Mouse (Mus musculus) gastrocnemius, adult 2 months (tissue): ENCODE results near the gene Atg101. TPM values are rescaled to one million over a fixed set of nuclear protein-coding genes. Genes with fewer than 3 reads are reported as not detected.

Experiments
- DNase-seq: peaks from one replicate; pipeline ENCODE4 v3.0.0; 2022
- H3K27ac ChIP-seq: fragments of 200-600 bp; 2 replicates; pipeline ENCODE4 v1.8.1; 2022; ENCODE audit warnings: mild to moderate bottlenecking
- H3K4me3 ChIP-seq: fragments of 200-600 bp; 2 replicates; pipeline ENCODE4 v1.8.1; 2022; ENCODE audit warnings: mild to moderate bottlenecking, moderate library complexity
- CTCF ChIP-seq: fragments of 200-600 bp; IDR thresholded peaks from 2 replicates; pipeline ENCODE4 v1.8.1; 2022; ENCODE audit warnings: antibody characterized with exemption, mild to moderate bottlenecking, moderate library complexity
- intact Hi-C: fragments of 180-260 bp; cut with DNase I; formaldehyde crosslinking; loops from one replicate; pipeline ENCODE4 v1.15.1; 2025
- total RNA-seq, 2 experiments: library from RNA; stranded (reverse); gene quantifications; 2 replicates each; pipeline ENCODE4 v1.2.3; 2021

The Atg101 gene
- total RNA-seq, 2 experiments from 2014 or later: 23.7 to 32.4 TPM

DNA sequence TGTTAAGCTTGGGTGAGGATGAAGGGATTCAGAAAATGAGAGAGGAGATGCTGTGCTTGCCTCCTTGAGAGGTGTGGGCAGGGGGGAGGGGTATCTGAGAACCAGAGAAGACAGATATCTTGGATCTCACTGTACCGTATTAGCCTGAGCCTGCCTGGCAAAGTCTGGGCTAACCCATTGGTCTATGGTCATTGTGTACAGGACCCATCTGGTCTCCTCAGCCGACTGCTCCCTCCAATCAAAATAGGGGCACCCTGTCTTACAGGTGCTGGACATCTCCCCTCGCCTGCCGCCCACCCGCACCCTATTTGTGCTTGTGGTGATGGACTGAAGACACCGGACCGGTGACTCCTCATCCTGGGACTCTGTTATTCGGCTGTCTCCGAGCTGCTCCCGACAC lies 11.5 kb downstream of the Atg101 start:
- no peak for TF ChIP-seq CTCF
- intact Hi-C loops: no loop called here
- H3K27ac ChIP-seq: 0 out of 2 replicates have a peak overlapping the region, but pooled peaks have one; percentile 20
- no peak overlapping the region for H3K4me3 ChIP-seq
- no peak for DNase-seq

DNA sequence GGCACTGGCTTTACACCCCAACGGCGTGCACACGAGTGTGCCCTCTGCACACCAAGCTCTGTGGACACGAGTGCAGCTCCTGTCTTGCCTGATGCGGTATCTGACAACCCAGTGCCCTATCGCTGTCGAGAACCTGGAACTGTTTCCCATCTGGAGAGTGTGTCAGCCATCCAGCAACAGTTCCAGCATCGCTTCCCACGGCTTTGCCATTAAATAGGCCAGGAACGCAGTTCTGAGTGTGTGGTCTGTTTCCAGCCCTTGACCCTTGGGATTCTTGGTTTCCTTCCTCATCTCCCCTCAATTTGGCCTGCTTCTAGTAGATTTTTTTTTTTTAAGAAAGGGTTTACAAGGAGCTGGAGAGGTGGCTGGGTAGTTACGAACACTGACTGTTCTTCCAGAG lies 12.0 kb downstream of the Atg101 start:
- Histone ChIP-seq H3K4me3 (no peak overlapping the region), H3K27ac (0 out of 2 replicates have a peak overlapping the region, but pooled peaks have one; percentile 20)
- intact Hi-C loops: no loop called here
- no peak for DNase-seq
- no peak for TF ChIP-seq CTCF

DNA sequence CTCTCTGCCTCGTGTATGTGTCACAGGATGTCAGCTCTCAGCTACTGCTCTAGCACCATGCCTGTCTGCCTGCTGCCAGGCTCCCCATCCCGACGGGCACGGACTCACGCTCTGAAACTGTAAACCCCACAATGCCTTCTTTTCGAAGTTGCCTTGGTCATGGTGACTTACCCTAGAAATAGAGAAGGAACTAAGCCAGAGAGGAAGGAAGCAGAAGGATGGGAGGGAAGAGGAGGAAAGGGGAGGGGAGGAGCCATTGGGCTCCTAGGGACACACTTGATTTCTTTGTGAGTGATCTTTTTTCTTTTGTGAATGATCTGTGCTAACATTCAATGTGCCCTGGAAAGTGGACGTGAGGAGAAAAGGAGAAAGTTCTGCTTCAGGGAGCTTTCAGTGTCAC lies 13.9 kb downstream of the Atg101 start:
- H3K27ac ChIP-seq: peak overlapping the region; percentile 65
- no peak for TF ChIP-seq CTCF
- intact Hi-C loops: no loop called here
- no peak overlapping the region for H3K4me3 ChIP-seq
- DNase-seq: no peak

DNA sequence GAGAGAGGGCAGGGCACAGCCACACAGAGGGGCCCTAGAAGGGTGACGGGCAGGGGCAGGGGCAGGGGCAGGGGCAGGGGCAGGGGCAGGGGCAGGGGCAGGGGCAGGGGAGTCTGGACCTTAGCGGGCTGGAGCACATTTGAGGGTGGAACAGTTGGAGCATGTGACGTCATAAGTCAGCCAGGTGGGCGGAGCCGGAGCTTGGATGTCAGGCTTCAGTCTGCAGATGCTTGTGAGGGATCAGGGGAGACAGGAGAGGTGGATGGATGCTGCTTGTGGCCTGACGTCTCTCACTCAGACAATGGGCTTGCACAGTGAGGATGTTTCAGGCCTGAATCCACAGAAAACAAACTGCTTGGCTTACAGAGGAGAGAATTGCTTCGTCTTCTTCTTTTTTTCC lies 14.5 kb downstream of the Atg101 start:
- TF ChIP-seq CTCF: no peak
- H3K27ac ChIP-seq: peak overlapping the region; percentile 65; the same call in 1 of the 2 replicates
- intact Hi-C loops: no loop called here
- DNase-seq: no peak
- H3K4me3 ChIP-seq: no peak overlapping the region

DNA sequence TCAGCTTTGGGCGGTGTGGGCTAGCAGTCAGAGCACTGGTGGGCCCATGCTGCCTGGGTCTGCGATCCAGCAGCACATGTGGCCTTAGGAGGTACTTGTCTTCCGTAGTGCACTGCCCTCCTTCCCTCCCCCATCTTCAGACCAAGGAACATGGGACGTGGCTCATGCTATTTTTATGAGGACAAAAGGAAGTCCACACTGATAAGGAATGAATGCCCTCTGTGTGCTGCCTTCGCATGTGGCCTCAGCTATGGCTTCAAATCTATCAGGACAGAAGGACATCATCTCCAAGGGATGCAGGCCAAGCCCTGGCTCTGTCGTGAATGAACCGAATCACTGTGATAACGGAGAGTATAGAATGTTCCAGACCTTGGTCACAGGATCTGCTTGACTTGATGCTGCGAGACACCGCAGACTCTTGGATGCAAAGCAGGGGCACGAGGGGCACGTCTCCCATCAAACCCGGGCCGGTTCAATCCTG lies 15.4 kb downstream of the Atg101 start:
- Histone ChIP-seq H3K27ac (peak overlapping the region; percentile 32; the same call in 1 of the 2 replicates), H3K4me3 (no peak overlapping the region)
- no peak for DNase-seq
- intact Hi-C loops: no loop called here
- TF ChIP-seq CTCF: no peak

DNA sequence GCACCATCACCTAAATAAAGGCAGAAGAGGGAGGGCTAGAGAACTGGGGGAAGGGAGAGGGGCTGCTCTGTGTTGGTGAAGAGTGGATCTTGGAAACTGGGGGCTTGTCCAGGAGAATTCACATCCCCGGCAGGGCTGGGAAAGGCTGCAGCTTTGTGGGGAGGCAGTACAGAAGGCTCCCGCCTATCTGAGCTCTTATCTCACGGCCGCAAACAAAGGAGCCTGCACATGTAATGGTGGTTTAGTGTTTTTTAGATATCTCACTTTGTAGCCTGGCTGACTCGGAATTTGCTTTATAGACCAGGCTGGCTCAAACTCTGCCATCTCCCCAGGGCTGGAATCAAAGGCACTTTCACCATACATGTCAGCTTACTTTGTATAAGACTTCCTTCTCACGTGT lies 16.1 kb downstream of the Atg101 start:
- H3K27ac ChIP-seq: peak overlapping the region; percentile 32; the same call in 1 of the 2 replicates
- no peak for TF ChIP-seq CTCF
- intact Hi-C loops: no loop called here
- no peak overlapping the region for H3K4me3 ChIP-seq
- DNase-seq: no peak

DNA sequence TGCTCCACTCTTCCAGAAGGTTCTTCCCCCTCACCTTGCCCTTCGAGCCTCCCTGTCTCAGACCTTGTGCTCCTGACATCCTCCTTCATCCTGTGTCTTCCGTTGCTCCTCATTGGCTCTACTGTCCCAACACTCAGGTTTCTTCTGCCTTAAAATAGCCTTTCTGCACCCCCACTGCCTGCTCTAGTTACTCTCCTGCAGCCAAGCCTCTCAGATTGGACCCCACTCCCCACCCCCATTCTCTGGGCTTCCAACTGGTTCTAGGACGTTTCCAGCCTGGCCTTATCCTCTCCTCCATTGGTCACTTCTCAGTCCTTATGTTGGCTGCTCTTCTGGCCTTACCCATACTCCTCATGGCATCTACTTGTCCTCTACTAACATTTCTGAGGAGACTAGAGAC lies 18.1 kb downstream of the Atg101 start:
- Histone ChIP-seq H3K4me3 (no peak overlapping the region), H3K27ac (peak overlapping the region; percentile 95)
- TF ChIP-seq CTCF: no peak
- intact Hi-C loops: no loop called here
- peak; percentile 84 for DNase-seq

DNA sequence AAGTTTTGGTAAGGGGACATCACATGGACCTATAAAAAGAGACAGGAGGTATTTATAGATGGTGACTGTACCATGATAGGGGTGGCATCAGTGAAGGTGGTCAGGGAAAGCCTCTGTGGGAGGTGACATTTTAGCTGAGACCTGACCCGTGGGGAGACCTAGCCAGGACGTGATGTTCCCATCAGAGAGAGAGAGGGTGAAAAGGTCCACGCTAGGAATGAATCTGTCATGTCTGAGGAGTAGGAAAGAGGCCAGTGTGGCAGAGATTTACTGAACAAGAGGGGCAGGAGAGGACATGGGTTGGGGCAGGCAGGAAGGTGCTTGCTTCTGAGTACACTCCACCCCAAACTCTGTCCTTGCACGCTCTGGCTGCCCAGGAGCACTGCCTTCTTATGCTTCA lies 19.8 kb downstream of the Atg101 start:
- DNase-seq: peak; percentile 77
- intact Hi-C loops: loop anchor here (1.0 kb wide), 1 partner anchor 62 kb away; no protein-coding TSS in a partner anchor
- no peak for TF ChIP-seq CTCF
- Histone ChIP-seq H3K4me3 (no peak overlapping the region), H3K27ac (peak overlapping the region; percentile 96)

DNA sequence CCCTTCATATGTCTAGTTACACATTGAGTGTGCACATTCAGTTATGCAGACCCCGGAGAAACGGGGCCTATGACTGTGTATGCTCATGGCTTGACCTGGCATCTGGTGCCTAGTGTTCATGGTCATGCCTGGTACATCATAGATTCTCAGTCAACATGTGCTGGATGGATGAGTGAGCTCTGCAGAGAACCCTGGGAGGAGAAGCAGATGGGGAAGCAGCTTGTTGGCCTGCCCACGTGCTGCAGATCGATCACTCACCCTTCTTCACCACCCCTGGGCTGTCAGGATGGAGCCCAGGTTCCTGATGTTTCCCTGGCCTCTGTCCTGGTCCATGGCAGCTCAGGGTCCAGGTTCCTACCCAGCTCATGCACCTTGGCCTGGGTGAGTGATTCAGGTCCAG lies 22.4 kb downstream of the Atg101 start:
- TF ChIP-seq CTCF: no peak
- Histone ChIP-seq H3K4me3 (no peak overlapping the region), H3K27ac (peak overlapping the region; percentile 12; the same call in 1 of the 2 replicates)
- intact Hi-C loops: no loop called here
- no peak for DNase-seq

DNA sequence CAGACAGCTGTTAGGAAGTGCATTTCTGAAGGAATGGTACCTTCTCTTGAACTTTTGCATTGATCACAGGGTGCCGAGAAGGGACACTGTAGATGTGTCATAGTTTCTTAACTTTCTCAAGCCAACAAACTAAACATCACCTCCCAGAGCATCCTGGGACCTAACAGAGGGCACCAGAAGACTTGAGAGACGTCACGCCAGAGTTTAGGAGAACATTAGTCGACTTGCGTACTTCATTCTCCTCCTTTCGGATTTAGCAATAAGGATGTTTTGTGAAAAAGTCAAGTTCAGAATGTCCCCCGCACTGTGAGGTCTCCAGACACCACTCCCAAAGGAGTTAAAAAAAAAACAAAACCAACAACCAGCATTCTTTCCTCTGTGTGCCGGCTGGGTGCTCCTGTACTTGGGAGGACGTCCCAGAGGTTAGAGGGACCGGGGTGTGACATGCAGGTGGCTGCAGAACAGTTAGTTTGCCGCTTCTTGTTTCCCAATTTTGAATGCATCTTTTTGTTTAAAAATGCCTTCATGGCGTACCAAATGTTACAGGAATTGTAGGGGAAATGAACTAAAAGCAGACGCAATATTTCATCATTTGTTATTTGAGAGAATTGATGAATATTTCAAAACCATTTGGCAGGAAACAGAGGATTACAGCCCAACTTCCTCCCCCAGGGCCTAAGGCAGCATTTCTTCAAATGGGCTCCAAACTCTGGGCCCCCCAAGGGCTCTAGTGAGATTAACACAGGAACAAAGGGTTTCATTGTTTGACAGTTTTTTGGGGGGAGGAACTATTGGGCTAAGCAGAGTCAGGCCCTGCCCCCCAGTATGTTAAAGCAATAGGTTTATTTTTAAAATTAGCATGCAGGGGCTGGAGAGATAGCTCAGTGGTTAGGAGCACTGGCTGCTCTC lies 24.6 kb downstream of the Atg101 start:
- no peak overlapping the region for H3K4me3 ChIP-seq
- intact Hi-C loops: no loop called here
- H3K27ac ChIP-seq: peak overlapping the region; percentile 72
- no peak for TF ChIP-seq CTCF
- peak; percentile 56 for DNase-seq

DNA sequence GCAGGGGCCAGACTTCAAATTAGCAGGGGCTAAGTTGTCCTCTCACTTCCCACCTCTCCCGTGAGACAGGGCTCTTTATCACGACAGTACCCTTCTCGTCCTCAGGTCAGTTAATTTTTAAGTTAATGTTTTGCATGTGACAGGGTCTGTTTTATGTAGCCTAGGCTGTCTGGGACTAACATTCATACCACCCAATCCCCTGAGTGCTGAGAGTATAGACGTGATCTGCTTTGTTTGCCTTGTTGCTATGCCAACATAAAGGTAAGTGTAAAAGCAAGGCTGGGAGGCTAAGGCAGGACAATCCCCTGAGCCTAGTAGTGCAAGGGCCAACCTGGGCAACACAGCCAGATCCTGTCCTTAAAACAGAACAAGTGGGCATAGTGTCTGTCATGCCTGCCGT lies 25.4 kb downstream of the Atg101 start:
- Histone ChIP-seq H3K27ac (peak overlapping the region; percentile 72), H3K4me3 (no peak overlapping the region)
- TF ChIP-seq CTCF: no peak
- intact Hi-C loops: no loop called here
- no peak for DNase-seq

DNA sequence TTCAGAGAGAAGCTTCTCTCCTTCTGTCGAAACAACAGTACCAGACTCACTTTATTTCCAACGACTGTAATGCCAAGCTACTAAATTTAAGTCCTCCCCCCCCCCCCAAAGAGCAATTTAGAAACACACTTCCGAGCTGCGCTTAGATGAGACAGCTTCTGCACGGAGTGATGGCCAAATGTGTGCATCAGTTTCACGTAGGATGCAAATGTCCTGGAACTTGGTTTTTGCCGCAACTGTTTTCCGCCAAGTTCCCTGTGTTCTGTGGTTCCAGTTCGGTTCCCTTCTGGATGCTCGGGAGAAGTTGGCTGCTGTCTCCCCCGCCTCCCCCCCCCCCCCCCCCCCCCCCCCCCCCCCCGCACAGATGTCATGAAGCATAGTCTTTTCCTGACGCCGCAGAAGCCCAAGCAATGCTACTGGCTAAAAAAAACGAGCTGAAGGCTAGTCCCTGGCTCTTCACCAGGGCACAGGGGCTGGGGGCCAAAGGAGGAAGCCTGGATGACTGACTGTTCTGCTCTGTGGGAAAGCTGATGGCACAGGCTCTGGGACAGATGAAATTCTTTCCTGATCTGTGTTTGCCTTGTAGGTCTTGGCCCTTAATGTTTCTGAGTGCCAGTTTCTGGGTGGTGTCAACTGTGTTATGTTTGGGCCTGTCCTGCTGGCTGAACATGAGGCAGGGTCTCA lies 27.2 kb downstream of the Atg101 start:
- intact Hi-C loops: no loop called here
- H3K27ac ChIP-seq: peak overlapping the region; percentile 82
- DNase-seq: peak; percentile 77
- no peak for TF ChIP-seq CTCF
- peak overlapping the region; percentile 1; the same call in 1 of the 2 replicates for H3K4me3 ChIP-seq

DNA sequence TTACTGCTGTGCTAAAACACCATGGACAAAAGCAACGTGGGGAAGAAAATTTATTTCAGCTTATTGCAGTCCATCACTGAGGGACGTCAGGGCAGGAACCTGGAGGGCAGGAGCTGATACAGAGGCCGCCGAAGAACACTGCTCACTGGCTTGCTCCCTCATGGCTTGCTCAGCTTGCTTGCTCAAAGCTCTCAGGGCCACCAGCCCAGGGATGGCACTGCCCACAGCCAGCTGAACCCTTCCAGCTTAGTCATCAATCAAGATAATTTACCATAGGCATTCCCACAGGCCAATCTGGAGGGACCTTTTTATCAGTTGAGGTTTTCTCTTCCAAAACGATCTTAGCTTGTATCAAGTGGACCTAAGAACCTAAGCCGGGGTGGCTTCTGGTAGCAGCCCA lies 27.9 kb downstream of the Atg101 start:
- Histone ChIP-seq H3K4me3 (no peak overlapping the region), H3K27ac (peak overlapping the region; percentile 81)
- TF ChIP-seq CTCF: no peak
- intact Hi-C loops: no loop called here
- no peak for DNase-seq
